Mouse (Mus musculus) E14TG2a.4 (cell line): ENCODE measurements around the gene Sulf2.

Source experiments
- H3K27me3 ChIP-seq: 2 replicates; pipeline ENCODE4 v1.6.1; 2014; ENCODE audit warnings: low read length, control low read depth; ENCODE audit not compliant: insufficient read depth
- H3K36me3 ChIP-seq: 2 replicates; pipeline ENCODE4 v1.6.1; 2014; ENCODE audit warnings: low read length, control low read depth; ENCODE audit not compliant: insufficient read depth
- H3K4me1 ChIP-seq: replicated peaks from 2 replicates; pipeline ENCODE4 v1.6.1; 2014; ENCODE audit warnings: low read depth, low read length, control low read depth
- H3K4me3 ChIP-seq: replicated peaks from 2 replicates; pipeline ENCODE4 v1.5.1; 2014; ENCODE audit warnings: mild to moderate bottlenecking, low read length
- H3K9me3 ChIP-seq: 2 replicates; pipeline ENCODE4 v1.6.1; 2014; ENCODE audit warnings: low read length, control low read depth
- CTCF ChIP-seq: conservative IDR thresholded peaks from 2 replicates; pipeline ENCODE4 v1.5.1; 2014; ENCODE audit warnings: low read length
- NANOG ChIP-seq: IDR thresholded peaks from 2 replicates; pipeline ENCODE4 v1.6.1; 2014; ENCODE audit warnings: borderline replicate concordance, low read length, mixed read lengths
- POU5F1 ChIP-seq: IDR thresholded peaks from 2 replicates; pipeline ENCODE4 v1.6.1; 2014; ENCODE audit warnings: low read length, borderline replicate concordance

Gene Sulf2

GRCm38 (mm10) chr2:166045006-166045405, 110.5 kb downstream of the Sulf2 start:
- Histone ChIP-seq H3K4me1 (peaks cover 78% of the 10 kb centered on the region), H3K4me3 (no peak overlapping the region), H3K36me3 (peaks cover 85% of the 10 kb centered on the region), H3K9me3 (no peaks in the 10 kb centered on the region), H3K27me3 (no peaks in the 10 kb centered on the region)
- TF ChIP-seq POU5F1 (no peak), NANOG (no peak), CTCF (no peak)

DNA sequence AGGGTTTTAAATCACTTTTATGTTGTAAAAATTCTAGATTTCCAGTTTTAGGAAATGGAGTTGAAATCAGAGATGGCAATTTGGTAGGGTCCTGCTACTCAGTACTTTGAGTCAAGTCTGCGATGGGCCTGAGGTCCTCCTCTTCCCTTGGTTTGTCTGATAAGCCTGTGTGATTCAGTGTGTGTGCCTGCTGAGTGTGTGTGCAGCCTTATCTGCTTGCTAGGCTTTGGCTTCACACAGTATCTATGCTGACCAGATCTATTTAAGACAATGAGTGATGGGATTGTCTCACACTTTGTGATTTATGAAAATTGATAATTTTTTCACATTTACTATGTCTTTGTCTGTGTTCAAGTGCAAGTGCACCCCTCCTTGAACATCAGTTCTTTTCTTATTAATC, 112.9 kb downstream of the Sulf2 start:
- no peak for TF ChIP-seq NANOG
- TF ChIP-seq POU5F1: no peak
- TF ChIP-seq CTCF: no peak
- H3K27me3 ChIP-seq: no peaks in the 10 kb centered on the region
- H3K36me3 ChIP-seq: peaks cover 81% of the 10 kb centered on the region
- no peak overlapping the region for H3K4me3 ChIP-seq
- H3K4me1 ChIP-seq: peaks cover 90% of the 10 kb centered on the region
- no peaks in the 10 kb centered on the region for H3K9me3 ChIP-seq

GRCm38 (mm10) chr2:166039681-166040080, 115.8 kb downstream of the Sulf2 start:
- peaks cover 82% of the 10 kb centered on the region for H3K36me3 ChIP-seq
- TF ChIP-seq CTCF: no peak
- no peak for TF ChIP-seq NANOG
- TF ChIP-seq POU5F1: no peak
- H3K4me1 ChIP-seq: peaks cover 94% of the 10 kb centered on the region
- H3K4me3 ChIP-seq: no peak overlapping the region
- no peaks in the 10 kb centered on the region for H3K9me3 ChIP-seq
- H3K27me3 ChIP-seq: no peaks in the 10 kb centered on the region

DNA sequence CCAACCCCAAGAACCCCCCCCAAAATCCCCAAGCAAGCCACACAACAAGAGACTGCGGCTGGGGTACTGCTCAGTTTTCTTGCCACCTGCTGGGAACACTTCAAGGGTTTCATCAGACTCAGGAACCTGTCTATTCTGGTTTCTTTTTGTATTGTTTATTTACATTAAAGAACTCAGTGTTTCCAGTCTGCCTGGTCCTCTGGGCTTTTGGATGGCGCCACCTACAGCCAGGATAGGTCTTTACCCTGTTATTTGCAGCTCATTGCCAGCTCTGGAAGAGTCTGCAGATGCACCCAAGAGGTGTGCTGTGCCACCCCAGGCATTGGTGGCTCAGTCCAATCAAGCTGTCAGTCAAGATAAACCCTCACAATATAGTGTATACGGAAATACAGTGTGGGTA, 119.7 kb downstream of the Sulf2 start:
- TF ChIP-seq CTCF: peak; percentile 52
- no peak; the same call in 1 of the 2 replicates for TF ChIP-seq NANOG
- TF ChIP-seq POU5F1: no peak
- no peak overlapping the region for H3K4me3 ChIP-seq
- H3K27me3 ChIP-seq: no peaks in the 10 kb centered on the region
- no peaks in the 10 kb centered on the region for H3K9me3 ChIP-seq
- H3K4me1 ChIP-seq: peaks cover 92% of the 10 kb centered on the region
- peaks cover 58% of the 10 kb centered on the region for H3K36me3 ChIP-seq

GRCm38 (mm10) chr2:166034967-166035490, 120.4 kb downstream of the Sulf2 start:
- H3K4me1 ChIP-seq: peaks cover 92% of the 10 kb centered on the region
- no peaks in the 10 kb centered on the region for H3K9me3 ChIP-seq
- H3K36me3 ChIP-seq: peaks cover 53% of the 10 kb centered on the region
- H3K27me3 ChIP-seq: no peaks in the 10 kb centered on the region
- H3K4me3 ChIP-seq: 0 out of 2 replicates have a peak overlapping the region, but pooled peaks have one; percentile 23
- TF ChIP-seq POU5F1 (no peak), NANOG (no peak), CTCF (no peak)

- Histone ChIP-seq H3K27me3 (no peaks in the 10 kb centered on the region), H3K9me3 (no peaks in the 10 kb centered on the region), H3K4me1 (peaks cover 94% of the 10 kb centered on the region), H3K4me3 (no peak overlapping the region), H3K36me3 (peaks cover 37% of the 10 kb centered on the region)
- TF ChIP-seq NANOG: no peak
- TF ChIP-seq POU5F1: no peak
- TF ChIP-seq CTCF: no peak
Measured at GRCm38 (mm10) chr2:166032628-166033027, 122.8 kb downstream of the Sulf2 start.

- TF ChIP-seq POU5F1 (no peak), CTCF (no peak), NANOG (no peak)
- Histone ChIP-seq H3K27me3 (no peaks in the 10 kb centered on the region), H3K4me3 (peak overlapping the region; percentile 2), H3K9me3 (no peaks in the 10 kb centered on the region), H3K36me3 (peaks cover 28% of the 10 kb centered on the region), H3K4me1 (peaks cover 94% of the 10 kb centered on the region)
Measured at GRCm38 (mm10) chr2:166031120-166031929, 124.1 kb downstream of the Sulf2 start.

- peaks cover 21% of the 10 kb centered on the region for H3K36me3 ChIP-seq
- peak overlapping the region; percentile 2 for H3K4me3 ChIP-seq
- TF ChIP-seq NANOG (no peak), POU5F1 (no peak), CTCF (no peak)
- peaks cover 92% of the 10 kb centered on the region for H3K4me1 ChIP-seq
- H3K27me3 ChIP-seq: no peaks in the 10 kb centered on the region
- no peaks in the 10 kb centered on the region for H3K9me3 ChIP-seq
Measured at GRCm38 (mm10) chr2:166030256-166030995, 125.0 kb downstream of the Sulf2 start.
